Mouse (Mus musculus) midbrain, postnatal 0 days (tissue): ENCODE results near the gene Adamts13. TPM values are rescaled to one million over a fixed set of nuclear protein-coding genes. Genes with fewer than 3 reads are reported as not detected.
A peak's percentile ranks its signal among the peaks of the same experiment; 100 is the strongest.

Experiments used
- ATAC-seq: fragments of 200-750 bp; cut with Nextera tagmentation; 2 replicates; pipeline ENCODE4 v1.8.0; 2017; ENCODE audit warnings: moderate number of reproducible peaks, mild to moderate bottlenecking, moderate TSS enrichment, moderate library complexity; ENCODE audit not compliant: low FRiP score
- DNase-seq: peaks from one replicate; pipeline ENCODE4 v3.0.0-alpha.2; 2015; ENCODE audit warnings: low spot score
- H3K27ac ChIP-seq: fragments of 300-500 bp; sonication (generic); 2 replicates; pipeline ENCODE4 v1.5.1; 2014; ENCODE audit warnings: low read depth, mild to moderate bottlenecking, low read length, mixed read lengths
- H3K27me3 ChIP-seq: fragments of 300-500 bp; sonication (generic); 2 replicates; pipeline ENCODE4 v1.6.1; 2014; ENCODE audit warnings: low read length, control low read depth, mixed read lengths; ENCODE audit not compliant: insufficient read depth
- H3K36me3 ChIP-seq: fragments of 300-500 bp; sonication (generic); 2 replicates; pipeline ENCODE4 v1.6.1; 2014; ENCODE audit warnings: low read length, control low read depth, mixed read lengths; ENCODE audit not compliant: insufficient read depth
- H3K4me1 ChIP-seq: fragments of 300-500 bp; sonication (generic); 2 replicates; pipeline ENCODE4 v1.6.1; 2014; ENCODE audit warnings: mild to moderate bottlenecking, control low read depth, antibody characterized with exemption, low read length, mixed read lengths; ENCODE audit not compliant: insufficient read depth
- H3K4me2 ChIP-seq: fragments of 300-500 bp; sonication (generic); 2 replicates; pipeline ENCODE4 v1.6.1; 2014; ENCODE audit warnings: low read depth, mild to moderate bottlenecking, low read length, mixed read lengths; ENCODE audit not compliant: poor library complexity, severe bottlenecking
- H3K4me3 ChIP-seq: fragments of 300-500 bp; sonication (generic); 2 replicates; pipeline ENCODE4 v1.5.1; 2014; ENCODE audit warnings: low read depth, mild to moderate bottlenecking, low read length, moderate library complexity
- H3K9ac ChIP-seq: fragments of 300-500 bp; sonication (generic); replicated peaks from 2 replicates; pipeline ENCODE4 v1.6.1; 2014; ENCODE audit warnings: mild to moderate bottlenecking, low read length, moderate library complexity, mixed read lengths; ENCODE audit not compliant: poor library complexity, severe bottlenecking
- H3K9me3 ChIP-seq: fragments of 300-500 bp; sonication (generic); 2 replicates; pipeline ENCODE4 v1.6.1; 2016; ENCODE audit warnings: low read length, control low read depth
- CTCF ChIP-seq: IDR thresholded peaks from 2 replicates; pipeline ENCODE4 v1.5.1; 2016; ENCODE audit warnings: antibody characterized with exemption, mild to moderate bottlenecking
- WGBS: fragments of 180-500 bp; shearing (Covaris S2); extraction: QIAGEN DNeasy Blood & Tissue Kit; methylation state at CpG from one replicate; pipeline ENCODE4 v1.1.7; 2014; 5-methylcytosine and 5-hydroxymethylcytosine counted together
- polyA plus RNA-seq: library from polyadenylated mRNA; unstranded; fragments of >200 nt; fragmentation: Nextera tagmentation; extraction: Ambion mirVana; gene quantifications from 2 replicates; pipeline ENCODE4 v1.2.1, GENCODE M21; 2015
- total RNA-seq: library from RNA; depleted of rRNA; stranded (reverse); fragments of >200 nt; gene quantifications from 2 replicates; pipeline ENCODE4 v1.2.3, GENCODE M21; 2014

Gene Adamts13
- total and polyA plus RNA-seq, 2 experiments from 2014 or later, result not detected

DNA sequence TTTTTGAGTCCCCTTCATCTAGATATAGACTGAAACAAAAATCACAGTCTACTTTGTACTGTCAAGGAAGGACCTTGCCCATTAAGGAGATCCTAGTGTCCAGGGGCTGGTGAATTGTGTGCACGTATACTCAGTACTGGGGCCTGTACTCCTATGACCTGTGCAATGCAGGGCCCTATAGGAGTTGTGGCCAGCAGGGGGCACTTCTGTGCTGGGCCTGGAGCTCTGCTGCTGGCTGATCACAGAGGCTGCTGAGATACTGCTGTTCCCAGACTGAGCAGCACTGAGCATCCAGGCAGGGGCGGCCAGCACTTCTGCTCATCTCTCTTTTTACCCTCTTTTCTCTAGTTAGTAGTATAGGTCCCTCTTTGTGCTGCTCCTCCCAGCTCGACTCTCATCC is 70.2 kb downstream of the Adamts13 start:
- peak; percentile 90 for DNase-seq
- WGBS, result 24% methylated on average over 3 of the region's 3 CpGs
- H3K27ac ChIP-seq, result no peak overlapping the region
- no peak overlapping the region for H3K4me3 ChIP-seq
- peak; percentile 93 for TF ChIP-seq CTCF
- no peaks in the 10 kb centered on the region for H3K27me3 ChIP-seq
- H3K9me3 ChIP-seq, result no peaks in the 10 kb centered on the region
- no peak overlapping the region for H3K4me2 ChIP-seq
- peak; percentile 76 for ATAC-seq
- H3K36me3 ChIP-seq, result no peaks in the 10 kb centered on the region
- H3K9ac ChIP-seq, result no peak overlapping the region
- H3K4me1 ChIP-seq, result no peaks in the 10 kb centered on the region

DNA sequence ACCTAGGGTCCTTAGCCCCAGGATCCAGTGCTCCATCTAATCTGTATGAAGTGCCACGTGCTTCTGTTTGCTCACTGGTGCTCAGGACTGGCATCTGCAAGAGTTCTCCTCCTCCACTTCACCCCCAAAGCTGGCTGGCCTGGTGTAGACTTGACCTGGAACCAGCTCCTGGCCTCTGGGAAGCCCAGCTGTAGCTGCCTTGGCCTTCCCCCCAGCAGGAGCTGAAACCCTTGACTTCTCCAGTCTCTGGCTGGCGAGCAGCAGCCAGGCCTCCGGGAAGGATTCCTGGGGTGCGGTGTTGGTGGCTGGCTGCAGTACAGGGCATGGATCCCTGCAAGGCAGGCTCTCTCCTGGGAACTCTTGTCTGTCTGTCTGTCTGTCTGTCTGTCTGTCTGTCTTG is 71.0 kb downstream of the Adamts13 start:
- no peak overlapping the region for H3K9ac ChIP-seq

DNA sequence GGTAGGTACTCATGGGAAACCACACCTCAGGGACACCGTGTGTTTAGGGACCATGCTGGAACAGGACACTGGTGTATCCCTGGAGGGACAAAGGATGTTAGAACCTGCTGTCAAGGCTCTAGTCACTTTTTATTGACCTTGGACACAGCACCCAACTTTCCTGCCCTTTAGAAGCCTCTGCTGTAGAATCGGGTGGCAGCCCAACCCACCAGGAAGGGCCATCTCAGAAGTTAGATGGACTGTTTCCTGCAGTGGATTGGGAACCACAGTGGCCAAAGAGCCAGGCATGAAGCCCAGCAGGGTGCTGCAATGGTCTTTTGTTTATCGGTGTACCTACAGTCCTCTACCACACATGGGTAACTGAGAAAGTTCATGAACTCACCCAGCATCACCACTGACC is 71.4 kb downstream of the Adamts13 start:
- no peak for TF ChIP-seq CTCF
- 78% methylated on average over 3 of the region's 3 CpGs for whole genome bisulfite sequencing
- H3K4me1 ChIP-seq, result no peaks in the 10 kb centered on the region
- H3K9me3 ChIP-seq, result no peaks in the 10 kb centered on the region
- no peak overlapping the region for H3K9ac ChIP-seq
- no peak overlapping the region for H3K27ac ChIP-seq
- no peaks in the 10 kb centered on the region for H3K27me3 ChIP-seq
- H3K4me2 ChIP-seq, result no peak overlapping the region
- ATAC-seq (no peak), DNase-seq (no peak)
- no peak overlapping the region for H3K4me3 ChIP-seq
- no peaks in the 10 kb centered on the region for H3K36me3 ChIP-seq

More for the DNA sequence above, 71.0 kb downstream of the Adamts13 start:
- no peak for ATAC-seq
- no peak overlapping the region for H3K4me2 ChIP-seq
- no peaks in the 10 kb centered on the region for H3K9me3 ChIP-seq
- no peak overlapping the region for H3K4me3 ChIP-seq
- no peak for DNase-seq
- no peaks in the 10 kb centered on the region for H3K4me1 ChIP-seq
- WGBS, result 68% methylated on average over 4 of the region's 4 CpGs
- H3K36me3 ChIP-seq, result no peaks in the 10 kb centered on the region
- no peaks in the 10 kb centered on the region for H3K27me3 ChIP-seq
- H3K27ac ChIP-seq, result no peak overlapping the region
- TF ChIP-seq CTCF, result no peak

DNA sequence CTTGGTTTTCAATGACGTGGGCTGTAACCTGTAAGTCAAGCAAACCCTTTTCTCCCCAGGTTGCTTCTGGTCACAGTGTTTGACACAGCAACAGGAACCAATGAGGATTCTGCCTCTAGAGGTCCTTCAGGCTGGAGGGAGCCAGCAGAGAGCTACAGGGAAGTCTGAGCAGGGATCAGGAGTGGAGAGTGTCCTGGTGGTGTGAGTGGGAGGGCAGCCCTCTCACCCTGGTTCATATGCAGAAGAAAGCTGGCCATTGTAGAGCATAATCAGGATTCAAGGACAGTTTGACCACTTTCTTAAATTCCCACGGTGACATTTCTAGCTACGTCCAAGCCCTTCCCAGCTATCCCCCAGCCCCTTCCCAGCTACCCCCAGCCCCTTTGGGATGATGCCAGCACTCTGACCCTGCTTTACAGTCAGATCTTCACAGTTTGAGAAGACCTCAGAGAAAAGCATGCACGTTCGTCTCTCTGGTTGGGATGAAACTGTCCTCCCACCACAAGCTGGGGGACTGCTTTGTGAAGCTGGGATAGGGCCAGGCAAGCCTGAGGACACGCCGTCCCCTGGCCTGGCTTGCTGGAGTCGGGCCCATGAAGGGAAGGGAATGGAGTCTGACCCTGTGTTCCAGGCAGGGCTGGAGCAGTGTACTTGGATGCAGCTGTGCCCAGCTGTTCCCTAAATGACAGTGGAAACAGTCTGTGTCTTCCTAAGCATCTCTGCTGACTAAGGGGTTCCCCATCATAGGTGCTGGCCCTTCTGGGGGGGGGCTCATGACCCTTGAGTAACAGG is 73.0 kb downstream of the Adamts13 start:
- H3K4me1 ChIP-seq, result no peaks in the 10 kb centered on the region
- H3K9ac ChIP-seq, result no peak overlapping the region
- no peak for TF ChIP-seq CTCF
- no peaks in the 10 kb centered on the region for H3K27me3 ChIP-seq
- 52% methylated on average over 8 of the region's 8 CpGs for WGBS
- DNase-seq, result peak; percentile 40
- H3K4me2 ChIP-seq, result no peak overlapping the region
- no peak for ATAC-seq
- no peak overlapping the region for H3K27ac ChIP-seq
- H3K4me3 ChIP-seq, result no peak overlapping the region
- no peaks in the 10 kb centered on the region for H3K9me3 ChIP-seq
- no peaks in the 10 kb centered on the region for H3K36me3 ChIP-seq

DNA sequence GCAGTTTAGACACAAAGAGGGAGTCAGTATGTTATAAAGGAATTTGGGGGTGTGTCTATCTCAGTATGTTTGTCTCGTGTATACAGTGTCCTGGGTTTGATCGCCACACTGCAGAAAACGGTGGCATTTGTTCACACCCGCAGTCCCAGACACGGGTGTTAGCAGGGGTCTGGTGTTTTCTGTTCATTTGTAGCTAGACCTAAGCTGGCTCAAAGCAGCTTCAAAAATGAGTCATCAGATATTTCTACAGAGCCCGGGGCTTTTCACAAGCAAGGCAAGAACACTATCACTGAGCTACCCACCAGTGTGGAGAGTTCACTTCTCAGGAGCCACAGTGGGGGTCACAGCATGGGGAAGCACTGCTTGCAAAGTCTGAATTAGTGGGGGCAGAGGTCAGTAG is 76.2 kb downstream of the Adamts13 start:
- Histone ChIP-seq H3K4me2 (no peak overlapping the region), H3K9ac (no peak overlapping the region), H3K4me1 (no peaks in the 10 kb centered on the region), H3K4me3 (no peak overlapping the region), H3K36me3 (no peaks in the 10 kb centered on the region), H3K27ac (no peak overlapping the region), H3K9me3 (no peaks in the 10 kb centered on the region), H3K27me3 (no peaks in the 10 kb centered on the region)
- no peak for ATAC-seq
- TF ChIP-seq CTCF, result no peak
- WGBS, result 23% methylated on average over 6 of the region's 6 CpGs
- no peak for DNase-seq

DNA sequence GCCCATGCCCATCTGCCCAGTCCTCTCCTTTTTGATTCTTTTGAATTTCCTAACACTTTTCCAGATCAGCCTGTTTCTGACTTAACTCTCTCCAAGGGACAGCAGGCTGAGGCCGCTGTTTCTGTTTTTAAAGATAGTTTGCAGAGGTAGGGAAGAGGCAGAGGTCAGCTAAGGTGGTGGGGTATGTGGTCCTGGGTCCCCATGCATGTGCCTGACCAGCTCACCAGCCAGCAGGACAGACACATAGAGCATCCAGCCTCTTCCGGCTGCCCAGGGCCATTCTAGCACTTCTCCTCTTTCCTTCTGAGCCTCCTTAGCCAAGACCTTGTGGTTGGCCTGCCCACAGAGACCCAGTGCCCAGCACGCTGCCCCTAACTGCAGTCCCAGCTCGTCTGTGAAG is 85.0 kb downstream of the Adamts13 start:
- H3K4me3 ChIP-seq, result no peak overlapping the region
- H3K27me3 ChIP-seq, result no peaks in the 10 kb centered on the region
- no peaks in the 10 kb centered on the region for H3K36me3 ChIP-seq
- DNase-seq (no peak), ATAC-seq (no peak)
- H3K27ac ChIP-seq, result no peak overlapping the region
- 59% methylated on average over 4 of the region's 4 CpGs for WGBS
- no peak overlapping the region for H3K9ac ChIP-seq
- no peak overlapping the region for H3K4me2 ChIP-seq
- no peak for TF ChIP-seq CTCF
- H3K4me1 ChIP-seq, result no peaks in the 10 kb centered on the region
- H3K9me3 ChIP-seq, result no peaks in the 10 kb centered on the region
